Mouse (Mus musculus) cerebellum, adult 2 months (tissue): ENCODE data around the gene Rps15.

ENCODE experiments used
- CTCF ChIP-seq: fragments of 200-500 bp; IDR thresholded peaks from 2 replicates; pipeline ENCODE4 v1.5.1; 2011; ENCODE audit warnings: low read depth, mild to moderate bottlenecking, control low read depth, low read length, moderate library complexity, borderline replicate concordance; ENCODE audit not compliant: insufficient read depth
- POLR2A ChIP-seq: fragments of 200-500 bp; IDR thresholded peaks from 2 replicates; pipeline ENCODE4 v1.6.1; 2011; ENCODE audit warnings: low read length, control low read depth, borderline replicate concordance; ENCODE audit not compliant: insufficient read depth

DNA sequence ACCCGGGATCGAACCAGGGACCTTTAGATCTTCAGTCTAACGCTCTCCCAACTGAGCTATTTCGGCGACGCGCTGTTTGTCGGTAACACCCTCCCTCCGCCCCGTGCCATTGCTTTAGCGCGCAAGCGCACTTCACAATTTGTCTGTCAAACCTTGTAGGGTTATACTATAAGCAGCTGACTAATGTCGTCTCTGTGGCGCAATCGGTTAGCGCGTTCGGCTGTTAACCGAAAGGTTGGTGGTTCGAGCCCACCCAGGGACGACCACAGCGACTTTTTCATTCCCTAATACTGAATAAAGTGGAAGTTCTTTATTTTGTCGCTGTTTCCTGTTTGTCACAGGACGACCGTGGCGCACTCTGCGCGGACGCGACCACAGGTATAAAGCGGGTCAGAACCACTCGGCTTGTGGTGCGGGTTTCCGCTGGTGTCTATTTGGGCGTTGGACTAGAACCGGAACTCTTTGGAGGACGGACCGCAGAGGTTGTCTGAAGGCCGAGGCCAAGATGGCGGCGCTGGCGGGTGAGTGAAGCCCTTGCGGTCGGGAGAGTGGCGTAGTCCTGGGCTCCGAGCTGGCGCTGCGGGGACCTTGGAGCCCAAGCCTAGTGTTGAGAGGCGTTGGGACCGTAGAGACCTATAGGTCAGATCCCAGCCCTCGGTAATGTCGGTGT is 43.1 kb upstream of the Rps15 start, which contains the start of gene Ndufs7:
- TF ChIP-seq POLR2A: peak; percentile 95
- no peak for TF ChIP-seq CTCF
